Mouse (Mus musculus) erythroblast, adult 5-6 weeks (primary cell): ENCODE measurements around the gene Olfr970. TPM values are rescaled to one million over a fixed set of nuclear protein-coding genes. Genes with fewer than 3 reads are reported as not detected.
"Not testable (repeated sequence)": the region's sequence is repeated elsewhere in the genome, so short reads cannot be mapped to it uniquely, and the experiment has no call there.

Experiments used
- ATAC-seq: replicated peaks from 2 replicates; pipeline ENCODE4 v1.8.0; 2016; ENCODE audit warnings: moderate number of reproducible peaks, mild to moderate bottlenecking, moderate TSS enrichment, inconsistent platforms; ENCODE audit not compliant: poor library complexity, low FRiP score, severe bottlenecking
- total RNA-seq, 2 experiments: library from RNA; stranded (forward) in 1 of 2; stranded (reverse) in 1 of 2; fragments of 150-400 nt in 1 of 2; fragments of 200-764, 138-1000 nt in 1 of 2; gene quantifications; 2 replicates each; pipeline versions ENCODE4 v1.2.3 to v1.2.4; 2015 to 2017; ENCODE audit warnings: low replicate concordance in 2 of 2

The Olfr970 gene
- not detected in 2 replicates for total RNA-seq (2015; ENCODE audit: low replicate concordance)
- not detected in 2 replicates for total RNA-seq (2017; ENCODE audit: low replicate concordance)

DNA sequence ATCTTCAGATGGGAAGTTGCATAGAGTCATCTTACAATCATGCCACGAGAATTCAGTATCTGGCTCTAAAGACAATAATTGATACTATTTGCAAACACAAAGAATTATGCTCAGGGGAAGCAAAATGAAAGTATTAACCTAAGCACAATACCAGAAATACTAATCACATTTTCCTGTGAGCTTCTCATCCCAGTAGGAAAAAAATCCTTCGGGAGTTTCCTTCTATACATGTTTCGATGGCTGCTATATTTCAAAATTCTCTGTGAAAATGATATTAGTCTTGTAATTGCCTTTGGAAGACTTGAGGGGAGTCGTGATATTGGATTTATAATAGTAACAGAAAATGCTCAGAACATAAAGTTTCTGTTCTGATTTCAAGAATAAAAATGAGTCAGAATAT is at the start of gene Olfr970:
Gene Olfr970, plus strand, starts transcription at position 301 of the 400 bp plus-strand sequence.
- ATAC-seq: no peak

DNA sequence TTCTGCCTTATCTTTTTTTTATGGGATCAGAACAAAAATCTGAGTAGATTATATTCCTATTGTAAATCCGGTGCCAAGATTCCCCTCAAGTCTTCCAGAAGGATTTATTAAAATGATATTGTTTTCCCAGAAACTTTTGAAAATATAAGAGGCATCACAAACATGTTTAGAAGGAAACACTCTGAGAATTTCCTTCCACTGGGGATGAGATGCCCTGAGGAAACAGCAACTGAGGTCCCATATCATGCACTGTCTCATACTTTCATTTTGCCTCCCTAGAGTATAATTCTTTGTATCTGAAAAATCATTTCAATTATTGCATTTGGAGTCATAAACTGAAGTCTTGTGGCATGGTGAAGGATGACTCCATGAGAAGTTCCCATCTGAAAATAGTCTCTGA is 25.5 kb upstream of the Olfr970 start, which contains the start of gene Olfr968:
Gene Olfr968, minus strand, starts transcription at position 101 of the 400 bp plus-strand sequence.
- no peak for ATAC-seq

GRCm38 (mm10) chr9:39790558-39790957 is 18.1 kb upstream of the Olfr970 start, which contains the start of gene Olfr969:
Olfr969 (plus strand) TSS chr9:39790945.
- ATAC-seq: no peak

- not testable (repeated sequence) for ATAC-seq
Measured at GRCm38 (mm10) chr9:39836576-39836975, 27.9 kb downstream of the Olfr970 start, which contains the start of gene Olfr971. Olfr971 (plus strand) TSS chr9:39836876.

GRCm38 (mm10) chr9:39866122-39866521 is 57.5 kb downstream of the Olfr970 start, which contains the start of gene Olfr972:
Olfr972 (plus strand) TSS chr9:39866422.
- ATAC-seq: no peak

Other genes starting within 250 kb of the Olfr970 start
- gene Olfr959, start 233.3 kb upstream of the Olfr970 start, total RNA-seq (2015; ENCODE audit: low replicate concordance): not detected in 2 replicates
- not detected in 2 replicates for gene Olfr959, start 233.3 kb upstream of the Olfr970 start, total RNA-seq (2017; ENCODE audit: low replicate concordance)
- gene AW551984, start 204.5 kb upstream of the Olfr970 start, total RNA-seq (2015; ENCODE audit: low replicate concordance): not detected in 2 replicates
- gene AW551984, start 204.5 kb upstream of the Olfr970 start, total RNA-seq (2017; ENCODE audit: low replicate concordance): not detected in 2 replicates
- not detected in 2 replicates for gene Olfr148, start 198.2 kb upstream of the Olfr970 start, total RNA-seq (2015; ENCODE audit: low replicate concordance)
- gene Olfr148, start 198.2 kb upstream of the Olfr970 start, total RNA-seq (2017; ENCODE audit: low replicate concordance): not detected in 2 replicates
- gene Olfr960, start 187.5 kb upstream of the Olfr970 start, total RNA-seq (2015; ENCODE audit: low replicate concordance): not detected in 2 replicates
- not detected in 2 replicates for gene Olfr960, start 187.5 kb upstream of the Olfr970 start, total RNA-seq (2017; ENCODE audit: low replicate concordance)
- not detected in 2 replicates for gene Olfr961, start 163.8 kb upstream of the Olfr970 start, total RNA-seq (2015; ENCODE audit: low replicate concordance)
- gene Olfr961, start 163.8 kb upstream of the Olfr970 start, total RNA-seq (2017; ENCODE audit: low replicate concordance): not detected in 2 replicates
- not detected in 2 replicates for gene Olfr963, start 141.7 kb upstream of the Olfr970 start, total RNA-seq (2015; ENCODE audit: low replicate concordance)
- gene Olfr963, start 141.7 kb upstream of the Olfr970 start, total RNA-seq (2017; ENCODE audit: low replicate concordance): not detected in 2 replicates
- gene Olfr149, start 101.7 kb upstream of the Olfr970 start, total RNA-seq (2015; ENCODE audit: low replicate concordance): not detected in 2 replicates
- not detected in 2 replicates for gene Olfr149, start 101.7 kb upstream of the Olfr970 start, total RNA-seq (2017; ENCODE audit: low replicate concordance)
- gene Olfr965, start 97.5 kb upstream of the Olfr970 start, total RNA-seq (2015; ENCODE audit: low replicate concordance): not detected in 2 replicates
- 1.2 TPM in 1 of 2 replicates, not detected in the other for gene Olfr965, start 97.5 kb upstream of the Olfr970 start, total RNA-seq (2017; ENCODE audit: low replicate concordance)
- not detected in 2 replicates for gene Olfr150, start 77.9 kb upstream of the Olfr970 start, total RNA-seq (2015; ENCODE audit: low replicate concordance)
- gene Olfr150, start 77.9 kb upstream of the Olfr970 start, total RNA-seq (2017; ENCODE audit: low replicate concordance): not detected in 2 replicates
- gene Olfr967, start 62.6 kb upstream of the Olfr970 start, total RNA-seq (2015; ENCODE audit: low replicate concordance): not detected in 2 replicates
- gene Olfr967, start 62.6 kb upstream of the Olfr970 start, total RNA-seq (2017; ENCODE audit: low replicate concordance): not detected in 2 replicates
- gene Olfr968, start 25.6 kb upstream of the Olfr970 start, total RNA-seq (2015; ENCODE audit: low replicate concordance): not detected in 2 replicates
- not detected in 2 replicates for gene Olfr968, start 25.6 kb upstream of the Olfr970 start, total RNA-seq (2017; ENCODE audit: low replicate concordance)
- gene Olfr969, start 17.9 kb upstream of the Olfr970 start, total RNA-seq (2015; ENCODE audit: low replicate concordance): not detected in 2 replicates
- not detected in 2 replicates for gene Olfr969, start 17.9 kb upstream of the Olfr970 start, total RNA-seq (2017; ENCODE audit: low replicate concordance)
- gene Olfr971, start 28.0 kb downstream of the Olfr970 start, total RNA-seq (2015; ENCODE audit: low replicate concordance): not detected in 2 replicates
- gene Olfr971, start 28.0 kb downstream of the Olfr970 start, total RNA-seq (2017; ENCODE audit: low replicate concordance): 1.1 TPM in 1 of 2 replicates, not detected in the other
- not detected in 2 replicates for gene Olfr972, start 57.6 kb downstream of the Olfr970 start, total RNA-seq (2015; ENCODE audit: low replicate concordance)
- gene Olfr972, start 57.6 kb downstream of the Olfr970 start, total RNA-seq (2017; ENCODE audit: low replicate concordance): not detected in 2 replicates
- gene Olfr229, start 98.5 kb downstream of the Olfr970 start, total RNA-seq (2015; ENCODE audit: low replicate concordance): not detected in 2 replicates
- gene Olfr229, start 98.5 kb downstream of the Olfr970 start, total RNA-seq (2017; ENCODE audit: low replicate concordance): not detected in 2 replicates
- gene Olfr974, start 128.6 kb downstream of the Olfr970 start, total RNA-seq (2015; ENCODE audit: low replicate concordance): not detected in 2 replicates
- gene Olfr974, start 128.6 kb downstream of the Olfr970 start, total RNA-seq (2017; ENCODE audit: low replicate concordance): not detected in 2 replicates
- not detected in 2 replicates for gene Olfr975, start 143.2 kb downstream of the Olfr970 start, total RNA-seq (2015; ENCODE audit: low replicate concordance)
- gene Olfr975, start 143.2 kb downstream of the Olfr970 start, total RNA-seq (2017; ENCODE audit: low replicate concordance): 0.09 TPM in 1 of 2 replicates, not detected in the other
- not detected in 2 replicates for gene Olfr976, start 152.3 kb downstream of the Olfr970 start, total RNA-seq (2015; ENCODE audit: low replicate concordance)
- not detected in 2 replicates for gene Olfr976, start 152.3 kb downstream of the Olfr970 start, total RNA-seq (2017; ENCODE audit: low replicate concordance)
- not detected in 2 replicates for gene Olfr978, start 183.3 kb downstream of the Olfr970 start, total RNA-seq (2015; ENCODE audit: low replicate concordance)
- gene Olfr978, start 183.3 kb downstream of the Olfr970 start, total RNA-seq (2017; ENCODE audit: low replicate concordance): not detected in 2 replicates
- not detected in 2 replicates for gene Olfr979, start 194.6 kb downstream of the Olfr970 start, total RNA-seq (2015; ENCODE audit: low replicate concordance)
- gene Olfr979, start 194.6 kb downstream of the Olfr970 start, total RNA-seq (2017; ENCODE audit: low replicate concordance): 0.17 TPM in 1 of 2 replicates, not detected in the other
- gene Olfr980, start 200.7 kb downstream of the Olfr970 start, total RNA-seq (2015; ENCODE audit: low replicate concordance): not detected in 2 replicates
- gene Olfr980, start 200.7 kb downstream of the Olfr970 start, total RNA-seq (2017; ENCODE audit: low replicate concordance): not detected in 2 replicates
- not detected in 2 replicates for gene Olfr981, start 212.6 kb downstream of the Olfr970 start, total RNA-seq (2015; ENCODE audit: low replicate concordance)
- 0.26 TPM in 1 of 2 replicates, not detected in the other for gene Olfr981, start 212.6 kb downstream of the Olfr970 start, total RNA-seq (2017; ENCODE audit: low replicate concordance)